Mouse (Mus musculus) cerebellum, postnatal 4 days (tissue): Measurements from ENCODE around the gene Sqstm1.

Source experiments
- DNase-seq, 2 experiments: peaks; one replicate each; pipeline ENCODE4 v3.0.0; 2022; ENCODE audit warnings: low spot score in 2 of 2, mixed read lengths in 1 of 2

Sqstm1 gene

DNA sequence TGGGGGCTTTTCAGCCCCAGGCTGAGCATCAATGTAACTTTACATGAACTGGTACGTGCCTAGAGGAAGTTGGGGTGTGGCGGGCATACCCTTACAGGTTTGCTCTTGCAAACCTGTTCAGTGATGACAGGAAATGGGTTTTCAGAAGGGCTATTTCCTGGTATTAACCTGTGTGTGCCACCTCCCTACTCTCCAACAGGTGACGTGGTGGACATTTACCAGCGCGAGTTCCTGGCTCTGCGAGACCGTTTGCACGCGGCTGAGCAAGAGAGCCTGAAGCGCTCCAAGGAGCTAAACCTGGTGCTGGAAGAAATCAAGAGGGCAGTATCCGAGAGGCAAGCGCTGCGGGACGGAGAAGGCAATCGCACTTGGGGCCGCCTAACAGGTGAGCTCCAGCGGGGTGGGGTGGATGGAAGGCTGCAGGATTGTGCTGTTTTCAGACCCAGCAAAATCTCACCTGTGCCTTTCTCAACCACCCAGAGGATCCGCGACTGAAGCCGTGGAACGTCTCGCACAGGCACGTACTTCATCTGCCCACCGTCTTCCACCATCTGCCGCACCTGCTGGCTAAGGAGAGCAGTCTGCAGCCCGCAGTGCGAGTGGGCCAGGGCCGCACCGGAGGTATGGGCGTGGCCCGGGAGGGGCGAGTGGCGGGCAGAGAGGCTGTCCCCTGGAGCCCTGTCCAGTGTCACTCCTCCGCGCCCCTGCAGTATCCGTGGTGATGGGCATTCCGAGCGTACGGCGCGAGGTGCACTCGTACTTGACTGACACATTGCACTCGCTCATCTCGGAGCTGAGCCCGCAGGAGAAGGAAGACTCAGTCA lies 20.1 kb upstream of the Sqstm1 start:
- no peak for DNase-seq

DNA sequence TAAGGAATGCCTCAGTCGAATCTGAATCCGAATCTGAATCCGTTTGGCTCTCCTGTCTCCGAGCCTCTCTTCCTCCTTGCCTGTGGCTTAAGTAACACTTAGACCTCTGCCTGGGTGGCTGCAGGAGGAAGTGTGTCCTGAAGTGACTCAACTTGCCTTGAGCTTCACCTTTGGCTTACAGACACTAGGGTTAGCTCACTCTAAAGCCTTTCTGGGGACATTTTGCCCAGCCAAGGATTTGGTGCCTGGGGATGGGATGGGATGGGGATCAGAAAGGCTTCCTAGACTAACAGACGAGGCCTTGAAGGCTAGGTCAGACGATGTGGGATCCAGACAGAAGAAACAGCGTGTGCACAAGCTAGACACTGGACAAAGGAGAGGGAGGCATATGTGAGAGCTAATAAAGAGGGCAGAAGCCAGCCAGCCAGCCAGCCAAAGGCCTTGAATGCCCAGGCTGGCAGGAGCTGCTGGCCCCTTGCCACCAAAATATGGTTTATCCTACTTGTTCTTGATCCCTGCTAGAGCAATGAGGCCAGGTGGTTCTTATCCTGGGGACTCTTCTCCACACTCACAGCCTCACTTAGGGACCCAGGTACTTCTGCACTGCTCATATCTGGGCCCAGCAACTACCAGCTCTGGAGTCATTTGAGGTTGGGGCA lies 18.8 kb upstream of the Sqstm1 start:
- peak in 1 of 2 experiments; percentile 75 for DNase-seq

DNA sequence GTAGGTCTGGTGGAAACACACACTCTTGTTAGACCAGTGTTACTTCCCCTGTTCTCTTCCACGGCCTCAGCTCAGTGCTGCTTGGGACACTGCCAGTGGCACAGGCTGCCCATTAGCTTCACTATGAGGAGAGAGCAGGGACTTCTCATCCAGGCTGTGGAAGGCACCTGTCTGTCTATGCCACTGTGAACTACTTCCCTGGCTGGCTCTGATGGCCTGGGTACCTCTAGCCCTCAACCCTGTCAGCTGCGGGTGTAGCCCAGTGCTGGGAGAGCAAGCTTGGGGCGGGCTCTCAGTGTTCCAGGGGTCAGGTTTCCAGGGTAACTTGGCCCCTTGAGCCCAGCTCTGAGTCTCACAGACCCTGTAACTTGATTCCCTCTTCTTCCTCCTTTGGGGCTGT lies 18.1 kb upstream of the Sqstm1 start:
- no peak for DNase-seq

DNA sequence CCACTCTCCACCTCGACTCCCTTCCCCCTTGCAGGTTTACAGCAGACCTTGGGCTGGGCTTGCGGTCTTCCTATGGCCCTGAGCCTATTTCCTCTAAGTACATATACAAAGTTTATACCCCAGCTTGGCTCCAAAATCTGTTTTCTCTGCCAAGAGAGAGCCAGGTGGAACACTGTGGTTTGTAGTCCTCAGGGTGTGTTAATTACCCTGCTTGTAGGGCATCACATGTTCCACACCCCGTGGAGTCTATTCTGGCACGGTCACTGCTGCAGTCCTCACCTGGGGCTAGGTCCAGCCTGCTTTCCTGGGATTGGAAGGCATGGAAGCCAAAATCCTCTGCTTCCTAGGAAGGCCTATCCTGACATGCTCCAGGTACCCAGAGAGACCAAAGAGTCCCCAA lies 17.1 kb upstream of the Sqstm1 start:
- DNase-seq, result no peak

DNA sequence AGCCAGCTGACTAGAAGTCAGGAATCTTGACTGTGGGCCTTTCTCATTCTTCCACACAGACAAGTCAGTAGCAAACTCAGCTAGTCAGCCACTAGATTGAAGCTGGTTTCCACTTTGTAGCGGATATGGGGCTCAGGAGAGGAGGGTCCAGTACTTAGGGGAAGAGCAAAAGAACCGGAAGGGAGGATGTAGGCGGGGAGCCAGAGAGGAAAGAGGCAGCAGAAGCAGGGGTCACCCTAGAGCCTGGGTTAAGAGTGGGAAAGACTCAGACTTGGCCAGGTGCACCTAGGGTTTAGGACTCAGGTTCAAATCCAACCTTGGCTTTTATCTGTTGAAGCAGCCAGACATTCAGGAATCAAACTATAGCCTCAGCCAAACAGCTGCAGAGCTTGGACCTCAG lies 16.6 kb upstream of the Sqstm1 start:
- no peak for DNase-seq

DNA sequence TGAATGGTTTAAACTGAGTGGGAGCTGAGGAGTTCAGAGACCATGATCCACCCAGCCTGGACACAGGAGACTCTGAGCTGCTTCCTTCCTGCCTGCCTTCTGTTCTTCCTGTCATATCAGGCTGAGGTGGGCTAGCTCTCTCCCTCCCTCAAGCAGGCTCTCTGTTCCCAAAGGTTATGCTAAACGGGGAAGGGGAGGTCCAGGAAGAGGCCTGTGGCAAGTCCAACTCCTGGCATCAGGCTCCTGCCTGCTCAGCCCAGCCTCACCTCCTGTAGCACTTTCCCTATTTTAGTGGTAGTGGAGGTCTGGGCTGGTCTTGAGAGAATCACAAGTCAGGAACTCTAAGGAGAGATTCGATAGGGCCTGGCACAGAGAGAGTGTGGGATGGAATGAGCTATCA lies 15.8 kb upstream of the Sqstm1 start:
- DNase-seq, result no peak

DNA sequence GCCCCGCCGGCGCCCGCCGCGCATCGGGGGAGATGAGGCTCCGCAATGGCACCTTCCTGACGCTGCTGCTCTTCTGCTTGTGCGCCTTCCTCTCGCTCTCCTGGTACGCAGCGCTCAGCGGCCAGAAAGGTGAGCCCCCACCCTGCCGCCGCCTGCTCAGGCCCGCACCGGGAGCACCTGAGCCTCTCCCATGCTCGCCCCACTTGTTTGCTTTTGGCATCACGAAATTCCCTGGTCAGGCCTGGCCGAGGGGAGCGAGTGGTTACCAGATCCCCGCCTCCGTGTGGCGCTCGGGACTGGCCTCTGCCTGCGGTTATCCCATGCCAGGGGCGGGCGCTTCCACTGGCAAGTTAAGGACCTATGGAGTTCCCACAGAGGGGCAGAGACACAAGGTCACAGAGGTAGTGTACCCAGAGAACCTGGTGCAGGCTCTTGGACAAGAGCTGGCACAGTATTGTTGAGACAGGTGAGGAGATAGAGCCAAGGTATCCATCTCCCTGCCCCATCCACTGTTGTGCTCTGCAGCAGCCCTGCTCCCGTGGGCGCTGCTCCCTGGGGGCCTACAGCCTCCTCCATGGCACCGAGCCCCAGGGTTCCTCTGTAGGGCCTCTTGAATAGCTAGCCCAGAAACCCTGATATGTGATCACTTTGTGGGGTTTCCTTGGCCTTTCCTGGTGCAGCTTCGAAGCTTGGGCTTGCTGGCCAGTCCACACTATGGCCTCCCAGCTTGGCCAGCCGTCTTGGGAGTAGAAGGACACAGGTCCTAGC lies 15.2 kb upstream of the Sqstm1 start:
- peak in 1 of 2 experiments; percentile 48 for DNase-seq

DNA sequence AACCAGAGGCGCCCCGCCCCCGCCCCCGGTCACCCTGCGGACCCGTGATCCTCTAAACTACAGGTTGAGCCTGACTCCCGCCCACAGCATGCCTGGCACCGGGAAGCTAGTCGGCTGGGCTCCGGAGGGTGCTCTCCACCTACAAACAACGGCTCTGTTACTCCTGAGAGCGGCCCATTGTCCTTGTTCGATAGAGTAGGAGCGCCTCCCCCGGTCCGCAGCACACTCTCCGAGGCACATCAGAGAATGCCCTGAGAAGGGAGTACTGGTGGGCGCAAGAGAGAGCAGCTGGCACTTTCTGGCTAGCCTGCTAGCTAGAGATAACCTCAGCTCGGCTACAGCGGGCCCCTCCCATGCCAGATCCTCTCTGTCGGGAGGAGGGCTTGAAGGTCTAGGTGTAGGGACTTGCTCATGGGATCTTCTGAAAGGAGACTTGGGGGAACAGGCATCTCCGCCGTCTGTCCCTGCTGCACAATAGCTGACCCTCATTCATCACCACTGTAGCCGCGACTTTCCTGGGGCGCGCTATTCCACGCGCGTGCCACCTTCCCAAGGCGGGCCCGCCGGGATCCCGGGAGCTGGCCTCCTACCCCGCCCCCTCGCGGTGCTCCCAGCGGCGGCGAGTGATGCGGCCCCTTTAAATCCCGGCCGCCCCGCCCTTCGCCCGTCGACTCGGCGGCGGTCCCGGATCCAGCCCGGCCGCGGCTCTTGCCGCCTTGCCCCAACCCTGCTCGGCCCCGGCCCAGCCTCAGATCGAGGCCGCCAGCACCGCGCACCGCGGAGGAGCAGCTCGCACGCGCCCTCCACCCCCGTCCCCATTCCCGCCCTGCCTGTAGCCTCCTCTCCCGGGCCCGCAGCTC lies 14.3 kb upstream of the Sqstm1 start:
- DNase-seq, result peak; percentile 64 to 82

DNA sequence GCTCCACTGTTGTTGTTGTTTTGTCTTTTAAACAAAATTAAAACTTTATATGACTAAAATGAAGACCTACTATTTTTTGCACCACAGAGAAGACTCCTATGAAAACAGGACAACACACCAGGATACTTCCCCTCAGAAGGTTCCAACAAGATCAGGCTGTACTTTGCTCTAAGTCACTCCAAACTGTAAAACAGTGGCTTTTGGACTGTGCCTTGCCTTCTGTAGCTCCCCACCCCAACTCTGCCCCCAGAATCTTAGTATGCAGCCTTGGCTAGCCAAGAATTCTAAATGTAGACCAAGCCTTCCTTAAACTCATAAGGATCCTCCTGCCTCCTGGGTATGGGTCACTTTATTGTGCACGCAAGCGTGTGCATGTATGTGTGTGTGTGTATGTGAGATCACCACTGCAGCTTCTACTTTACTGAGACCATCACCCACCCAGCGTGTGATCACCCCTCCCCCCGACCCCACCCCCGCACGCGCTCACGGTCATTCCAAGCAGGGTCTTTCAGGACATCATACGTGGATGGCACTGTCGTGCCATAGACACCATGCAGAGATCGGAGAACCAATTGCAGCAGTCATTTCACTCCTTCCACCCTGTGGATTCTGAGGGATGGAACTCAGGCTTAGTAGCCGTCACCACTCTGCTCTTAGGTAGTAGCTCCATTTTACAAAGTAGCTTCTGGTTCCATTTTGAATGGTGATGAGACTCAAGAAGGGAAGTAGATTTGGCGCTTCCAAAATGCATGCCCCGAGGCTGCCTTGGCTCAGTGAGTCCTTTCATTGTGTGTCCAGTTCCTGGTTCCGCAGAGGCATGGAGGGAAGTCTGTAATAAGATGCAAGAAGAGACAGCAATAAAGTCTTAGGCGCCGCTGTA lies 13.4 kb upstream of the Sqstm1 start:
- DNase-seq, result peak in 1 of 2 experiments; percentile 40

DNA sequence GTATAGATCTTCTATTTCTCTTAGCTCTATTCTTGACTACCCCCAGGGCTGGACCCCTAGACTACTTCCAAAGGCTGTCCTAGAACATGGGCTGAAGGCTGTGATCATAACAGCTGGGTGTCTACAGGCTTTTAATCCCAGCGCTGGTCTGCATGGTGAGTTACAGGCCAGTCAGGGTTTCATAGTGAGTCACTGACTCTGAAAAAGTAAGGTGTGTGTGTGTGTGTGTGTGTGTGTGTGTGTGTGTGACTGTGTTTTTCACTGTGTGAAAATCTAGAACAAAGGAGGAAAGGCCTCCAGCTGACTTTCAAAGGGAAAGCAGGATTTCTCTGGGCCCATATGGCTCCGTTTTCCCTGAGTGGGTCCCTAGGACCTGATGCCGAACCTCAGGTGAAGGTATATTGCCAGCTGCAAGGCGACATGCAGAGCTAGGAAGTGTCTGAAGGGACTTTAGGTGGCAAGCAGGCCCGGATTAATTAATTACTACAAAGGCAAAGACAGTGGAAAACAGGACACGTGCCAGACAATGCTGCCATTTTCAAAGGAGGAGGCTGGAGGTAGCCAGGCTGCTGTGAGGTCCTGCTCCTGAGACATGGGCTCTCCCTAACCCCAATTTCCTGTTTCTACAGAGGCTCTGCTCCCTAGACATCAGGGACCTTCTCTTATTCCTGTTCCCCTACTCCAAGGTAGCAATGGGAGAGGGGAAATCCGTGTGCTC lies 12.1 kb upstream of the Sqstm1 start:
- no peak for DNase-seq

DNA sequence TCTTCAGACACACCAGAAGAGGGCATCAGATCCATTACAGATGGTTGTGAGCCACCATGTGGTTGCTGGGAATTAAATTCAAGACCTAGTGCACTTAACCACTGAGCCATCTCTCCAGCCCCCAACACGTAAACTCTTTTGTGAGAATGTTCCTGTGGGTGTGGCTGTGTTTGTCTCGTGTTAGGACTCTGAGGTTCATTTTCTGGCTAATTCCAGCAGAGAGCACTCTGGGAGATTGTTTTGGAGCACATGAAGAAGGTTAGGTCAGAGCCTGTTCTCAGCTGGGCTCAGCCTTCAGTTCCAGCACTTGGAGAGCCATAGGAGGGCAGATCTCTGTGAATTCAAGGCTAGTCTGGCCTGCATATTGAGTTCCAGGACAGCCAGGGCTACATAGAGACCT lies 9.2 kb upstream of the Sqstm1 start:
- no peak for DNase-seq

DNA sequence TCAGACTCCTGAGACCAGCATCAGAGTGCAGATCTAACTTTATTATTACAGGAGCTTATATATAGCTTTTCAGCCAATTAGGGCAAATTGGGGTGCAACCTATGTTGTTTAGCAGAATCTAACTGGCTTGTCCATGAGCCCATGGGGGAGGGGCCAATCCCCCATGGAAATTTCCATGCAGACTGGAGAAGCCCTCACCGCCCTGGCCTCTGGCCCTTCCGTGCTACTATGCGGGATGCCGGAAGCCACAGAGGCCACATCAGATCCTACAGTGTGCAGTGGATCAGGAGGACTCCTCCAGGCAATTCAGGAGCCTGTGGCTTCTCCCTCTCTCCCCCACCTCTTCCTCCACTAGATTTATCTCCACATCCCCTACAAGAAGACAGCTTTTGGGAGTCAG lies 7.2 kb upstream of the Sqstm1 start:
- DNase-seq, result no peak

DNA sequence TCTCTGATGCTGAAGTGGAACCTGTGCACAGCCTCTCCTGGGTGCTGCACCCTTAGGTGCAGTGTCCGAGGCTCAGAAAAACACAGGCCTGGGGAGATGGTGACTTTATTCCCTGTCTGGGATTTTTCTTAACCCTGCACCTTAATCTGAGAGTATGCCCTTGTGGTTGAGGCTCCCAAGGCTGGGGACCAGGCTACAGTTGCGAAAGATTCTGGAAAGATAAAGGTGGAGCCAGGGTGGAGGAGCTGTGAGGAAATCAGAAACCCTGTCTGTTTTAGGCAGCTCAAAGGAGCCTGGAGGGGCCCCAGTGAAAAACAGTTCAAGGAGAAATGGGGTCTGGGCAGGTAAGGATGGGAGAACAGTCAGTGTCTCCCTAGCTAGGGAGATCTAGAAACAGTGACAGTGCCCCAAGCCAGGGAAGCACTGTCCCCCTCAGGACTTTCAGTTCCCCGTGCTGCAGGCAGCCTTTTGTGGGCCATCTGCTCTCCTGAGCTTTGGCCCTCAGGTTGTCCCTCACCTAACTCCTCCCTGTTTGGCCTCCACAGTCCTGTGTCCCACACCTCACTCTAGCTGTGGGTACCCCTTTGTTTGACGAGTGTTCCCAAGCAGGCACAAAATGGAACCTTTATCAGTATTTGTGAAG lies 6.2 kb upstream of the Sqstm1 start:
- no peak for DNase-seq

DNA sequence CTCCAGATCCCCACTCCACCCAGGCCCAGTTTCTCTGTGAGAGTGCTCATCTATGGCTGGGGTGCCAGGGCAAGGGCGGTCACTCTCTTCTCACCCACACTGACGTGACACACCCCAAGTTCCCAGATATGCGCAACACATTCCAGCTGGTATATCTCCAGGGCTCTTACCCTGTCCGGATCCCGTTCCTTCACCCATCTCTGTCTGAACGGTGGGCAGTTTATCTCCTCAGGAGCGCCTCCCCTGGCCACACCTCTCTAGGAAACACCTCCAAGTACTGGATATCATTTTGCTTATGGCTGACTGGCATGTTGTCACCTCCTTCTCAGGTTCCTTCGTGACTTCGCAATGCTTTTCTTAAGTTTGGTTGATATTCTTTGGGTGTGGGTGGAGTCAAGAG lies 5.0 kb upstream of the Sqstm1 start:
- DNase-seq, result no peak

DNA sequence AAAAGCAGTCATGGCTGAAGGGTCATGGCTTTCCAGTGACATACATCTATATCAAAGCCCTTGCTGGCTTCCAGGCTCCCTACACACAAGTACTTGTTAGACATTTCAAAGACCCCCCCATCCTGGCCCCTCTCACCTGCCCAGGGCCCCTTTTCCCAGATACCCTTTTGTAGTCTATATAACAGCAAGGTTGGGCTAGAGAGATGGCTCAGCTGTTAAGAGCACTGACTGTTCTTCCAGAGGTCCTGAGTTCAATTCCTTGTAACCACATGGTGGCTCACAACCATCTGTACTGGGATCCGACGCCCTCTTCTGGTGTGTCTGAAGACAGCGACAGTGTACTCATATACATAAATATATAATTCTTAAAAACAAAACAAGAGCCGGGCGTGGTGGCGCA lies 4.0 kb upstream of the Sqstm1 start:
- DNase-seq, result no peak

DNA sequence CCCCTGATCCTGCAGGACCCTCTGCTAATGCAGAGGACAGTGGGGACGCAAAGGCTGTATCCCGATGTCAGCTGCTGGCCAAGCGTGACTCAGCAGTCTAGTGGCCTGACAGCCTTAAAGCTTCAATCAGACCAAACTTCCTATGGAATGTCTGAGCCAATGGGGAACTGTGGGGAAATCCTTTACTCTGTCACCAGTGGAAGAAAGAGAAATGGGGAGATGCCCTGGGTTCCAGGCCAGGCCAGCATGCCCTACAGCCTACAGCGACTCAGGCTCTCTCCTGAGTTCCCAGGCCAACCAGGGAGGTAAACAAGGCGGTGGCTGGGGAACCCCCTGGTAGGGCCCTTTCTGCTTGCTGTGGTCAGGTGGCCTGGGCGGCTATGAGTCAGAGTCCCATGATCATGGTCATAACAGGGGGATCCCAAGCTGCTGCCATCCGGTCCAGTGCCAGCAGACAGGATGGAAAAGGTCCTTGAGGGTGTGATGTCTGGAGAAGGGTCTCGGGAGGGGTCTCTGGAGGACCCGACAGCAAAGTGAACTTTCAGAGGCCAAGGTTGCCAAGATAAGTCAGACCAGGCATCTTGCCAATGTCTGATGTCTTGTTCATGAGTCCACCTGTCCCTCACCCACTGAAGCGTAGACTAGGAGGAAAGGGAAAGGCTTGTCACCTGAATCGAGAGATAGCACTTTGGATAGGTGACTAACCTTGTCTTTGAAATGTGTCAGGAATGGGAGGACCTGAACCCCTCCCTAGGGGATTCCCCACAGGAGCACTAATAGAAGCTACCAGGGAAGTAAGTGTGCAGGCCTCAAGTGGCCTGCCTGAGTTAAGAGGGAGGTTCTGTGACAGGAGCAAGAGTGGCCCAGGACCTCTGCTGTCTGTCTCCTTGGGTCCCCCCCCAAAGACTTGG lies 2.5 kb upstream of the Sqstm1 start:
- DNase-seq, result no peak

DNA sequence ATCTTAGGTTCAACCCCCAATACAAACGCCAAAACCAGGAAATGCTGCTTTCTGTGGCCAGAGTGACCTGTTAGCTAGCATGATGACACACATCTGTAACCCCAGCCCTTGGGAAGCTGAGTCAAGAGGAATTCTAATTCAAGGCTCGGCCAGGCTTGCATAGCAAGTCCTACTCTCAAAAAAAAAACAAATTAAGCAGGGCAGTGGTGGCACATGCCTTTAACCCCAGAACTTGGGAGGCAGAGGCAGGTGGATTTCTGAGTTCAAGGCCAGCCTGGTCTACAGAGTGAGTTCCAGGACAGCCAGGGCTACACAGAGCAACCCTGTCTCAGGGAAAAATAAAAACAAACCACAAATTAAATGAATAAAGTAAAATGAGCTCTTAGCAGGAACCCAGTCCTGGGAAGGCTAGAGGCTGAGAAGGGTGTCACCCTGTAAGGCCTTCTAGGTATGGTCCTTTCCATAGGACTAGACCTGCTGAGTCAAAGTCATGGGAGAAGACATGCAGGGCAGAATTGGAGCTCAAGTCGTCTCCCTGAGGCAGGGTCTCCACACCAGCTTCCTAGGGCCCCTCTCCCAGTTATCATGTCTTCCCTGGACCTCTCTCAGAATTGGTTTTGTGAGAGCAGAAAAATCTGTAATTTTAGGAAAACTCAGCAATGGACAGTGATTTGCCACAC lies 1.6 kb upstream of the Sqstm1 start:
- DNase-seq, result no peak
